9 mouse cellular contexts compared by ENCODE assay signal in genomic region chr11:75245372-75246330, GRCm38 (mm10). TPM values are rescaled to one million over a fixed set of nuclear protein-coding genes. Genes with fewer than 3 reads are reported as not detected.
DNase-seq lines count a peak whose midpoint lies in the region; ATAC-seq and TF ChIP-seq lines count a peak whose summit lies in the region.
"Had no signal": no experiment of that assay in that cellular context is flagged by ENCODE, and none has a peak within 500 bp of the region (broad histone marks: within the 10 kb centered on the region; RNA-seq: fewer than 3 reads in every experiment).

No protein-coding gene starts in this region.

- no peaks in the 10 kb centered on the region for H3K27me3 ChIP-seq in liver, postnatal 0 days (ENCODE audit: insufficient read depth, low read length)
- H3K27me3 ChIP-seq in forebrain, embryonic 13.5 days = no peaks in the 10 kb centered on the region
- H3K27me3 ChIP-seq in liver, embryonic 13.5 days = no peaks in the 10 kb centered on the region
- no peaks in the 10 kb centered on the region for H3K27me3 ChIP-seq in midbrain, postnatal 0 days (ENCODE audit: insufficient read depth, low read length)

- H3K9ac ChIP-seq in liver, postnatal 0 days (replicated peaks) = no peak overlapping the region
- no peak overlapping the region for H3K9ac ChIP-seq in forebrain, embryonic 13.5 days
- H3K9ac ChIP-seq in liver, embryonic 13.5 days = 0 out of 2 replicates have a peak overlapping the region, but pooled peaks have one; percentile 4
- no peak overlapping the region for H3K9ac ChIP-seq in midbrain, postnatal 0 days (replicated peaks; ENCODE audit: low read length, poor library complexity, severe bottlenecking)

- no peaks in the 10 kb centered on the region for H3K9me3 ChIP-seq in liver, postnatal 0 days (ENCODE audit: low read length)
- H3K9me3 ChIP-seq in forebrain, embryonic 13.5 days (replicated peaks) = no peaks in the 10 kb centered on the region
- no peaks in the 10 kb centered on the region for H3K9me3 ChIP-seq in liver, embryonic 13.5 days (replicated peaks)
- no peaks in the 10 kb centered on the region for H3K9me3 ChIP-seq in midbrain, postnatal 0 days (ENCODE audit: low read length)

- peaks cover 11% of the 10 kb centered on the region for H3K4me1 ChIP-seq in liver, postnatal 0 days (ENCODE audit: insufficient read depth)
- peaks cover 19% of the 10 kb centered on the region for H3K4me1 ChIP-seq in forebrain, embryonic 13.5 days
- peaks cover 63% of the 10 kb centered on the region for H3K4me1 ChIP-seq in liver, embryonic 13.5 days (replicated peaks)
- H3K4me1 ChIP-seq in midbrain, postnatal 0 days (ENCODE audit: insufficient read depth, low read length) = peaks cover 11% of the 10 kb centered on the region; the same call in 1 of the 2 replicates

- H3K4me2 ChIP-seq in liver, postnatal 0 days (ENCODE audit: low read depth, low read length) = no peak overlapping the region
- no peak overlapping the region for H3K4me2 ChIP-seq in forebrain, embryonic 13.5 days
- peak overlapping the region; percentile 11; the same call in 1 of the 2 replicates for H3K4me2 ChIP-seq in liver, embryonic 13.5 days
- H3K4me2 ChIP-seq in midbrain, postnatal 0 days (ENCODE audit: low read depth, low read length, poor library complexity, severe bottlenecking) = no peak overlapping the region; the same call in 1 of the 2 replicates

- no peaks in the 10 kb centered on the region for H3K36me3 ChIP-seq in liver, postnatal 0 days (replicated peaks; ENCODE audit: insufficient read depth, low read length)
- no peaks in the 10 kb centered on the region for H3K36me3 ChIP-seq in forebrain, embryonic 13.5 days (ENCODE audit: poor library complexity, severe bottlenecking)
- H3K36me3 ChIP-seq in liver, embryonic 13.5 days = no peaks in the 10 kb centered on the region
- no peaks in the 10 kb centered on the region for H3K36me3 ChIP-seq in midbrain, postnatal 0 days (ENCODE audit: insufficient read depth, low read length)

- no peak overlapping the region for H3K27ac ChIP-seq in liver, postnatal 0 days (ENCODE audit: low read depth)
- H3K27ac ChIP-seq in forebrain, embryonic 13.5 days = no peak overlapping the region
- no peak overlapping the region for H3K27ac ChIP-seq in liver, embryonic 13.5 days
- 0 out of 2 replicates have a peak overlapping the region, but pooled peaks have one; percentile 12 for H3K27ac ChIP-seq in midbrain, postnatal 0 days (ENCODE audit: low read depth, low read length)
- H3K27ac ChIP-seq: gastrocnemius, adult 2 months had no signal

- H3K4me3 ChIP-seq in liver, postnatal 0 days (ENCODE audit: low read depth, low read length) = no peak overlapping the region
- H3K4me3 ChIP-seq in forebrain, embryonic 13.5 days = no peak overlapping the region
- no peak overlapping the region for H3K4me3 ChIP-seq in liver, embryonic 13.5 days (replicated peaks)
- H3K4me3 ChIP-seq in midbrain, postnatal 0 days (ENCODE audit: low read depth, low read length) = no peak overlapping the region
- H3K4me3 ChIP-seq: gastrocnemius, adult 2 months had no signal

- WGBS in liver, postnatal 0 days (ENCODE audit: insufficient replicate concordance) = 65% methylated on average over 16 of the region's 16 CpGs
- WGBS in forebrain, embryonic 13.5 days = 37% methylated on average over 16 of the region's 16 CpGs
- WGBS in liver, embryonic 13.5 days (ENCODE audit: insufficient replicate concordance) = 59% methylated on average over 16 of the region's 16 CpGs
- 30% methylated on average over 16 of the region's 16 CpGs for WGBS in midbrain, postnatal 0 days

- TF ChIP-seq CTCF in liver, postnatal 0 days (IDR thresholded peaks at IDR 0.05; ENCODE audit: low read depth) = no peak
- TF ChIP-seq CTCF in midbrain, postnatal 0 days (IDR thresholded peaks at IDR 0.05) = no peak

- intact Hi-C loops in heart, postnatal 14 days (cut with DNase I) = no loop called here

- no peak for ATAC-seq in liver, postnatal 0 days
- ATAC-seq in forebrain, embryonic 13.5 days = peak; percentile 24; the same call in 1 of the 2 replicates
- ATAC-seq in liver, embryonic 13.5 days (ENCODE audit: low read depth) = 0 out of 2 replicates have a peak, but pooled peaks have one; percentile 26
- no peak for ATAC-seq in midbrain, postnatal 0 days (ENCODE audit: low FRiP score)

- TF ChIP-seq EP300 in liver, postnatal 0 days (IDR thresholded peaks at IDR 0.05; ENCODE audit: low read depth) = no peak

- DNase-seq in liver = peak; percentile 49
- DNase-seq in liver, postnatal 0 days = no peak
- no peak for DNase-seq in liver, embryonic 13.5 days
- peak; percentile 47 for DNase-seq in midbrain, postnatal 0 days (ENCODE audit: low spot score)
- DNase-seq in spleen, postnatal 4 days (ENCODE audit: low spot score in 2 of 2) = no peak
- DNase-seq in urinary bladder, adult 2 months (ENCODE audit: low spot score) = no peak
- no peak for DNase-seq in heart, postnatal 14 days
- DNase-seq: gastrocnemius, adult 2 months had no signal

RNA-seq across cellular contexts. Expression of gene Rtn4rl1, which starts 52.1 kb away (rescaled TPM):
- polyA plus RNA-seq in liver, postnatal 0 days (2015; fragmentation: Nextera tagmentation; extraction: Ambion mirVana) = 1.5 and 2.0 TPM in 2 replicates
- polyA plus RNA-seq in forebrain, embryonic 13.5 days (2015; fragmentation: Nextera tagmentation; extraction: Ambion mirVana) = 2.2 and 2.6 TPM in 2 replicates
- polyA plus RNA-seq in liver, embryonic 13.5 days (2015; fragmentation: Nextera tagmentation; extraction: Ambion mirVana) = 0.78 and 0.97 TPM in 2 replicates
- 15.4 and 18.5 TPM in 2 replicates for total RNA-seq in midbrain, postnatal 0 days (2014; rRNA removed)
- 16.2 and 17.5 TPM in 2 replicates for polyA plus RNA-seq in midbrain, postnatal 0 days (2015; fragmentation: Nextera tagmentation; extraction: Ambion mirVana)
- polyA plus RNA-seq in urinary bladder, adult 2 months (2012; rRNA removed) = 23.3 and 34.8 TPM in 2 replicates
- 10 to 100 TPM; 10.6 to 13.2 TPM for total RNA-seq in heart, postnatal 14 days (2021)

RNA-seq across cellular contexts. Expression of gene Dph1, which starts 54.6 kb away (rescaled TPM):
- 10.9 and 13.0 TPM in 2 replicates for polyA plus RNA-seq in liver, postnatal 0 days (2015; fragmentation: Nextera tagmentation; extraction: Ambion mirVana)
- polyA plus RNA-seq in forebrain, embryonic 13.5 days (2015; fragmentation: Nextera tagmentation; extraction: Ambion mirVana) = 13.9 and 15.8 TPM in 2 replicates
- polyA plus RNA-seq in liver, embryonic 13.5 days (2015; fragmentation: Nextera tagmentation; extraction: Ambion mirVana) = 13.8 and 15.8 TPM in 2 replicates
- total RNA-seq in midbrain, postnatal 0 days (2014; rRNA removed) = 17.4 and 19.9 TPM in 2 replicates
- polyA plus RNA-seq in midbrain, postnatal 0 days (2015; fragmentation: Nextera tagmentation; extraction: Ambion mirVana) = 10.8 and 12.1 TPM in 2 replicates
- polyA plus RNA-seq in urinary bladder, adult 2 months (2012; rRNA removed) = 20.1 and 26.6 TPM in 2 replicates
- total RNA-seq in heart, postnatal 14 days (2021) = 1 to 10 TPM; 9.9 TPM

Comparison
In these comparisons a context has a peak if more than half of its experiments do, and no peak if none do; other contexts are left out.
1. DNase-seq: peak in liver (single experiment) and midbrain, postnatal 0 days (single experiment); none in liver, postnatal 0 days (single experiment), liver, embryonic 13.5 days (single experiment), spleen, postnatal 4 days (0 of 2), urinary bladder, adult 2 months (single experiment) and heart, postnatal 14 days (0 of 2).
2. ATAC-seq: peak in forebrain, embryonic 13.5 days (single experiment) and liver, embryonic 13.5 days (single experiment); none in liver, postnatal 0 days (single experiment) and midbrain, postnatal 0 days (single experiment).